Mouse (Mus musculus) heart, embryonic 14.5 days (tissue): ENCODE measurements around the gene Pamr1. TPM values are rescaled to one million over a fixed set of nuclear protein-coding genes. Genes with fewer than 3 reads are reported as not detected.

Experiments used
- ATAC-seq: fragments of 200-750 bp; cut with Nextera tagmentation; 2 replicates; pipeline ENCODE4 v1.8.0; 2017; ENCODE audit warnings: low read depth, moderate TSS enrichment; ENCODE audit not compliant: insufficient number of reproducible peaks, insufficient read depth, low FRiP score
- H3K27ac ChIP-seq, 2 experiments: fragments of 200-500 bp in 1 of 2; fragments of 300-500 bp in 1 of 2; sonication (generic) in 1 of 2; replicated peaks in 1 of 2; 2 replicates each; pipeline ENCODE4 v1.5.1; 2012 to 2014; ENCODE audit warnings: low read depth in 2 of 2, low read length in 2 of 2, control low read depth in 1 of 2, mild to moderate bottlenecking in 1 of 2, mixed read lengths in 1 of 2; ENCODE audit not compliant: control insufficient read depth in 1 of 2, insufficient read depth in 1 of 2
- H3K27me3 ChIP-seq: fragments of 300-500 bp; sonication (generic); 2 replicates; pipeline ENCODE4 v1.6.1; 2014; ENCODE audit warnings: mild to moderate bottlenecking, low read length, control low read depth; ENCODE audit not compliant: control insufficient read depth, insufficient read depth
- H3K36me3 ChIP-seq: fragments of 300-500 bp; sonication (generic); 2 replicates; pipeline ENCODE4 v1.6.1; 2014; ENCODE audit warnings: mild to moderate bottlenecking, control low read depth, low read length, mixed read lengths; ENCODE audit not compliant: control insufficient read depth, insufficient read depth
- H3K4me1 ChIP-seq, 2 experiments: fragments of 200-500 bp in 1 of 2; fragments of 300-500 bp in 1 of 2; sonication (generic) in 1 of 2; 2 replicates each; pipeline ENCODE4 v1.6.1; 2012 to 2014; ENCODE audit warnings: low read length in 2 of 2, control low read depth in 1 of 2, mixed read lengths in 1 of 2; ENCODE audit not compliant: control insufficient read depth in 2 of 2, insufficient read depth in 2 of 2
- H3K4me2 ChIP-seq: fragments of 300-500 bp; sonication (generic); 2 replicates; pipeline ENCODE4 v1.6.1; 2014; ENCODE audit warnings: mild to moderate bottlenecking, low read length
- H3K4me3 ChIP-seq, 2 experiments: fragments of 200-500 bp in 1 of 2; fragments of 300-500 bp in 1 of 2; sonication (generic) in 1 of 2; 2 replicates each; pipeline ENCODE4 v1.5.1; 2012 to 2014; ENCODE audit warnings: low read length in 2 of 2, mild to moderate bottlenecking in 2 of 2, control low read depth in 1 of 2, low read depth in 1 of 2, moderate library complexity in 1 of 2; ENCODE audit not compliant: control insufficient read depth in 1 of 2, insufficient read depth in 1 of 2
- H3K9ac ChIP-seq: fragments of 300-500 bp; sonication (generic); 2 replicates; pipeline ENCODE4 v1.6.1; 2014; ENCODE audit warnings: mild to moderate bottlenecking, low read length
- H3K9me3 ChIP-seq: fragments of 300-500 bp; sonication (generic); 2 replicates; pipeline ENCODE4 v1.6.1; 2016; ENCODE audit warnings: low read length, control low read depth; ENCODE audit not compliant: control insufficient read depth
- WGBS: fragments of 180-500 bp; shearing (Covaris S2); extraction: QIAGEN DNeasy Blood & Tissue Kit; methylation state at CpG from one replicate; pipeline ENCODE4 v1.1.7; 2014; 5-methylcytosine and 5-hydroxymethylcytosine counted together
- polyA plus RNA-seq: library from polyadenylated mRNA; unstranded; fragments of >200 nt; fragmentation: Nextera tagmentation; extraction: Ambion mirVana; gene quantifications from 2 replicates; pipeline ENCODE4 v1.2.1, GENCODE M21; 2014

Pamr1 gene
- 1.1 and 1.5 TPM in 2 replicates for polyA plus RNA-seq

DNA sequence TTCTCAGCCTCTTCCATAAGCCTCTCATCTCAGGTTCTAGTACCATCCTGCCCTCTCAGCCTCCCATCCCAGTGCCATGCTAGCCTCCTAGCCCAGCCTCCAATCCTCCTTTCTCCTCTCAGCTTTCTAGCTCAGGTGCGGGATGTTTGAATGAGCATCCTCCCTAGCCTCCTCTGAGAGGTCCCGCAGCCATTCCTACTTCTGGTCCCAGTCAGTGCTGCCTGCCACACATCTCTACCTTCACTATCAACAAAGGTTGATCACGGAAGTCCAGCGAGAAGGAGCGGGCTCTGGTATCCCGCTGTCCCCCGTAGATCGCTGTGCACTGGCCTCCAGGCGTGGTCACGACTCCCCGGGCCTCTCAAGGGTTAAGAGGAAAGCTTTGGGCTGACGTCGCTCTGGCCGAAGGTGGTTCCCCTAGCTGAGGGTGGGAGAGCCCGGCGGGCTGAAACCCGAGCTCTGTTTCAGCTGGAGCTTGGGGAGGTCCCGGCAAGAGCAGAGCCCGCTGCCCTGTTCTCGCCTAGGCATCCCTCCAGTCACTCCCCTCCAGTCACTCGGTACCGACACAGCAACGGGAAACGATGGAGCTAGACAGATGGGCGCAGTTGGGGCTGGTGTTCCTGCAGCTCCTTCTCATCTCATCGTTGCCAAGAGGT, at the start of gene Pamr1:
TSS of gene Pamr1 (plus strand) at position 402 of the 656 bp plus-strand sequence.
- Histone ChIP-seq H3K27ac (no peak within 1 kb of the TSS), H3K4me2 (peak within 1 kb of the TSS; percentile 65), H3K27me3 (peaks cover 21% of the 10 kb centered on the region), H3K4me1 (peaks cover 6 to 12% of the 10 kb centered on the region in 2 experiments), H3K9me3 (0 out of 2 replicates have a peak, but pooled peaks cover 2% of the 10 kb centered on the region), H3K4me3 (peak within 1 kb of the TSS; percentile 31 to 36), H3K36me3 (no peaks in the 10 kb centered on the region), H3K9ac (0 out of 2 replicates have a peak within 1 kb of the TSS, but pooled peaks have one; percentile 31)
- WGBS, result 2% methylated on average over 26 of the region's 26 CpGs
- ATAC-seq, result no peak

DNA sequence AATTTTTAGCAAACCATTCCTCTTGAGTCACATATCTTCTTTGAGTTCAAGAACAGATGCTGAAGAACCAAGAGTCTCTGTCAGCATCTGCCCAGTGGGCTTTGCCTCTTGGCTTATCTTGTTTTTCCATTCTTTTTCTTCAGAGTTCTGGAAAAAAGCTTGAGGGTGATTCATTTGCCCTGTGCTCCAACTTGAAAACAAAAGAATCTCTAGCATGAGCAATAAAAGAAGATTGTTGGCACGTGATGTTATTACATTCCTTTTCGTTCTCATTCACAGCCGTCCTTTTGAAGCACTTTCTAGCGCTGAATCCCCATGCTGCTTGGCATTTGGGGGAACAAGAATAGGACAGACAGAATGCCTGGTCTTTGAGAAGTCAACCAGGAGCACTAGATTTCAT, 42.2 kb upstream of the Pamr1 start:
- no peak overlapping the region for H3K4me3 ChIP-seq
- ATAC-seq, result no peak
- no peak overlapping the region for H3K27ac ChIP-seq
- no peak overlapping the region for H3K9ac ChIP-seq
- no peaks in the 10 kb centered on the region for H3K9me3 ChIP-seq
- WGBS, result 23% methylated on average over 4 of the region's 4 CpGs
- no peaks in the 10 kb centered on the region for H3K4me1 ChIP-seq
- no peaks in the 10 kb centered on the region for H3K27me3 ChIP-seq
- H3K4me2 ChIP-seq, result no peak overlapping the region
- no peaks in the 10 kb centered on the region for H3K36me3 ChIP-seq

DNA sequence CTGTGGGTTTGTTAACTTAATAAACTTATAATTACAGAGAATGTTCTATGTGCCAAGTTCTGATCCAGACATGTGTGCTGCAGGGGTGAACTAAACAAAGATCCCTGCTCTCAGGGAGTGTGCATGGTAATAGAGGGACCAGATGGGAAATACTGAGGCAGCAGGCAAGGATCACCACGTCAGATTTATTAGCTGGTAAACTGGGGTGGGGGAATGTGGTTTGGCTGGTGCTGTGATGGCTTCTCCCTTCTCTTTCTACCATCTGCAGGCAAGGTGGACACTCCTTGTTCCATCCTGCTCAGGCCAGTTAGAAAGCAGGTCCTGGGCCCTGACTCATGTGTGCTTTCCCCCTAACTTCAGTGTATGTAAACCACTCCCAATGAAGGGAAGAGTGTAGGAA, 41.7 kb upstream of the Pamr1 start:
- ATAC-seq, result no peak
- Histone ChIP-seq H3K9ac (no peak overlapping the region), H3K4me1 (no peaks in the 10 kb centered on the region), H3K36me3 (no peaks in the 10 kb centered on the region), H3K9me3 (no peaks in the 10 kb centered on the region), H3K4me3 (no peak overlapping the region), H3K27me3 (no peaks in the 10 kb centered on the region), H3K4me2 (no peak overlapping the region), H3K27ac (no peak overlapping the region)
- 50% methylated on average over 1 of the region's 1 CpGs for WGBS

DNA sequence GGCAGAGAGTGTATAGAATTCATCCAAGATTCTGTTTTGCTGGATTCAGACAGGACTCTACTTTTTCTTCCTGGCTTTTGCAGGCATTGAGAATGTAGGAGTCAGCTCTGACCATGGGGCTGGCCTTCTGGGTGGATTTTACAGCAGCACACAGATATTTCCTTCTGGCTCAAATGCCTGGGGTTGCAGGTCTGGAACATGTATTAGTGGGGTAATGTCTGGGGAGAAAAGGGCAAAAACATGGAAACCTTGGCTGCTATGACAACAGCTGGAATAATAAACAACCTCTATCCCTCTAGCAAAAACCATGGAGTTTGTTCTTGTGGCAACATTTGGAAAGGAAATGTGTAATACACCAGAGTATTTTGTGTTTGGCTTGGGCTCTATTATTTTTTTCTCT, 29.9 kb upstream of the Pamr1 start:
- Histone ChIP-seq H3K9ac (no peak overlapping the region), H3K4me2 (no peak overlapping the region), H3K9me3 (0 out of 2 replicates have a peak, but pooled peaks cover 3% of the 10 kb centered on the region), H3K27me3 (no peaks in the 10 kb centered on the region), H3K4me3 (no peak overlapping the region), H3K27ac (no peak overlapping the region), H3K4me1 (no peaks in the 10 kb centered on the region), H3K36me3 (no peaks in the 10 kb centered on the region)
- no peak for ATAC-seq

DNA sequence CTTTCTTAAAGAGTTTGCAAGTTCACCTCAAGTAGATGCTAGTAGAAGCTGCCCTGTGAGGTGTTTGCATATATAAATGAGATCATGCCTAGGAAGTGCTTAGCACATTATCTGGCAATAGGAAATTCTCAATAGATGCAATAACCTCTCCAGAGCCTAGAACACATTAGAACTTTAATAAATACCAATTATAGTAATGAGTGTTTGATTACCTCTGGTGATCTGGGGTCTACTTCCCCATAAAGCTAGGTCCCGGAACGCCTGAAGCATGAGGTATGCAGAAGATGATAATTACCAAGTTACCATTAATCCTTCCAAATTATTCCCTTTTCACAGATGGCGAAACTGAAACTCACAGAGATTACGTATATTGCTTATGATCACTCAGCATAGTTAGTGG, 22.2 kb upstream of the Pamr1 start:
- no peak overlapping the region for H3K9ac ChIP-seq
- WGBS, result 89% methylated on average over 4 of the region's 4 CpGs
- 0 out of 2 replicates have a peak, but pooled peaks cover 3% of the 10 kb centered on the region for H3K9me3 ChIP-seq
- no peak overlapping the region for H3K4me3 ChIP-seq
- H3K36me3 ChIP-seq, result no peaks in the 10 kb centered on the region
- no peak for ATAC-seq
- no peak overlapping the region for H3K4me2 ChIP-seq
- H3K27ac ChIP-seq, result no peak overlapping the region
- H3K27me3 ChIP-seq, result 0 out of 2 replicates have a peak, but pooled peaks cover 4% of the 10 kb centered on the region
- no peaks in the 10 kb centered on the region for H3K4me1 ChIP-seq

DNA sequence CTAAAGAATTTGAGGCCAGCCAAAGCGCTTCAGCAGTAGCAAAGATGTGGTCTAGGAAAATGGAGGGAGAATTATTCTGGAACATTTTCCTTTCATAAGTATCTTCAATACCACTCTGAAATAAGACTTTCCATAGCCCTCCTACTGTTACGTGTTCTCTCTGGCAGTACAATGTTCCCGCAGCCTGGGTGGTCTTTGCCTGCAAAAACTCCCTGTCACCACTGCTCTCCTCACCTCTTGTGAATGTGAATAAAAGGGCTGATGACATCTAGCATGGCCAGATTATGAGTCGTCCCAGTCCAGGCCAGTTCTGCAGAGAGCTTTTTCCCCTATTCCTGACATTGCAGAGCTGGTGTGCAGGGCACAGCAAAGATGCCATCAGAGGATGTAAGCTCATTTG, 16.4 kb upstream of the Pamr1 start:
- no peak overlapping the region for H3K27ac ChIP-seq
- no peaks in the 10 kb centered on the region for H3K36me3 ChIP-seq
- no peak overlapping the region for H3K9ac ChIP-seq
- H3K4me2 ChIP-seq, result no peak overlapping the region
- 52% methylated on average over 4 of the region's 4 CpGs for WGBS
- H3K4me3 ChIP-seq, result no peak overlapping the region
- no peaks in the 10 kb centered on the region for H3K9me3 ChIP-seq
- peaks cover 8% of the 10 kb centered on the region; the same call in 1 of the 2 replicates for H3K27me3 ChIP-seq
- peaks cover 4 to 5% of the 10 kb centered on the region in 2 experiments; a peak in 3 of 4 replicates for H3K4me1 ChIP-seq
- ATAC-seq, result no peak

DNA sequence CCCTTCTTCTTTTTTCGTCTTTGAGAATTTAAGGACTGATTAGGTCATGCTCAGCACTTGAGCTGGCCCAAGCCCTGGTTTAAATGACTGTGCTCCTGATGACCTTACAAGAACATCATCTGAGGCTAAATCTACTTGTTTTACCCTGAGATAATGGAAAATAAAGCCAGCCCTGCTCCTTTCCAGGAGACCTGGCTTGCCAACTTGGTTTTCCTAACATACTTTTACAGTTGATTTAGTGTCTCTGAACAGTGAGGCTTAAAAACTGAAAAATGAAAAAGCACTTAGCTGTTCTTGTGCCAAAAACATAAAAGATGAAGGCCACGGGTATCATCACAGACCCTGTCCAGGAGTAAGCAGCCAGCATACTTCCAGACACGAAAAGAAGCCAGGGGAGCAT, 13.0 kb upstream of the Pamr1 start:
- Histone ChIP-seq H3K4me3 (no peak overlapping the region), H3K4me2 (no peak overlapping the region), H3K9me3 (no peaks in the 10 kb centered on the region), H3K9ac (no peak overlapping the region), H3K27me3 (peaks cover 8% of the 10 kb centered on the region; the same call in 1 of the 2 replicates), H3K27ac (no peak overlapping the region), H3K36me3 (no peaks in the 10 kb centered on the region), H3K4me1 (peaks cover 4 to 14% of the 10 kb centered on the region in 2 experiments)
- WGBS, result 50% methylated on average over 3 of the region's 3 CpGs
- no peak for ATAC-seq
